Mouse (Mus musculus) ovary, postnatal 36 days (tissue): ENCODE results near the gene Olfr1313.
"Not testable (repeated sequence)": the region's sequence is repeated elsewhere in the genome, so short reads cannot be mapped to it uniquely, and the experiment has no call there.

Experiments
- DNase-seq: peaks from one replicate; pipeline ENCODE4 v3.0.0; 2022; ENCODE audit warnings: low spot score, mixed read lengths

Gene Olfr1313

GRCm38 (mm10) chr2:112077743-112078142 lies at the start of gene Olfr1313:
Gene Olfr1313, minus strand, starts transcription at chr2:112077843.
- DNase-seq, result no peak

- no peak for DNase-seq
Measured at GRCm38 (mm10) chr2:112115340-112115739, 37.7 kb upstream of the Olfr1313 start, which contains the start of gene Olfr1315-ps1. Gene Olfr1315-ps1, minus strand, starts transcription at chr2:112115440.

GRCm38 (mm10) chr2:112096681-112097080 lies 19.0 kb upstream of the Olfr1313 start, which contains the start of gene Olfr1314:
Gene Olfr1314, minus strand, starts transcription at chr2:112096781.
- DNase-seq, result no peak

- no peak for DNase-seq
Measured at GRCm38 (mm10) chr2:112050138-112050537, 27.5 kb downstream of the Olfr1313 start, which contains the start of gene Olfr1312. Gene Olfr1312, minus strand, starts transcription at chr2:112050238.

DNA sequence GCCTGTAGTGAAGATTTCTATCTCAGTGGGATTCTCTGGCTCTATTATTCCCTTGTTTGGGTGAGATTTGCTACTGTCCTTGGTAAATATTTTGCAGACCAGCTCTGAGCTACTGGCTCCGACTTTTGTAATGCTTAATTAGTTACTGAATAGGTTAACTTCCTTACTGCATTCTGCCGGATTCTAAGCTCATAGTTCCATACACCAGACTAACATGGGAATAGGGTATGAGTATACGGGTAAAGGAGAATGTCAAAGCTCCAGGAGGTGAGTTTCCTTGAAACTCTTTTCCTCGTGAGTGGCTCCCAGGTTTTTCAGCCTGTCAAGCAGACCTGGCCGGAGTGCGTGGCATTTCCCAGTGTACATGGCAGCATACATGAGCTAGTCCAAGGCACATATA lies 50.7 kb downstream of the Olfr1313 start:
- not testable (repeated sequence) for DNase-seq

- no peak for DNase-seq
Measured at GRCm38 (mm10) chr2:112024312-112024711, 53.3 kb downstream of the Olfr1313 start, which contains the start of gene Olfr1311. Gene Olfr1311, minus strand, starts transcription at chr2:112024412.
